12 mouse cellular contexts compared by ENCODE assay signal in the genomic region with DNA sequence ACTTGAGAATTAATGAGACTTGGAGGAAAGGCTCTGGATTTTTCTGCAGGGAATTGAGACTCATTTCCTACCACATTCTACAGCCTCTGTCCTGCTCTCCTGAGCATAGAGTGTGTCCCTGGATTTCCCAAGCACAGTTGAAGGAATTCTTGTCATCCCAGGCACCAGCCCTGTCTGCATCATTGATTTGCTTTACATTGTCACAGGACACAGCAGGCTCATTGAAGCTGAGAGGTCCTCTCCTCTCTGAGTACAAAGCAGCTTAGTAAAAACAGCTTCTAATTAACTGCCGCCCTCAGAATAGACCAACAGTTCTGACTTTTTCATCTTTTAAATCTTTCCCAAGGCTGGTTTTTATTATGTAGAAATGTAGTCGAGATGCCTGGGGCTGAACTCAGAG.
DNase-seq lines count a peak whose midpoint lies in the region; ATAC-seq lines count a peak whose summit lies in the region.
"Had no signal": no experiment of that assay in that cellular context is flagged by ENCODE, and none has a peak within 500 bp of the region (broad histone marks: within the 10 kb centered on the region; RNA-seq: fewer than 3 reads in every experiment).

No protein-coding gene starts in this region.

- no peak overlapping the region for H3K27ac ChIP-seq in hindbrain, embryonic 16.5 days (ENCODE audit: low read depth, low read length)
- H3K27ac ChIP-seq in hindbrain, embryonic 12.5 days, result no peak overlapping the region
- peak overlapping the region; percentile 75 for H3K27ac ChIP-seq in limb, embryonic 10.5 days
- H3K27ac ChIP-seq: liver, embryonic 15.5 days had no signal

- H3K9me3 ChIP-seq in hindbrain, embryonic 16.5 days (ENCODE audit: control insufficient read depth, low read length), result no peaks in the 10 kb centered on the region
- no peaks in the 10 kb centered on the region for H3K9me3 ChIP-seq in hindbrain, embryonic 12.5 days (replicated peaks)
- H3K9me3 ChIP-seq in limb, embryonic 10.5 days (replicated peaks), result no peaks in the 10 kb centered on the region
- H3K9me3 ChIP-seq: liver, embryonic 15.5 days had no signal

- H3K4me1 ChIP-seq in hindbrain, embryonic 16.5 days (ENCODE audit: control insufficient read depth, insufficient read depth, low read depth, low read length), result peaks cover 2% of the 10 kb centered on the region; the same call in 1 of the 2 replicates
- peaks cover 4% of the 10 kb centered on the region for H3K4me1 ChIP-seq in hindbrain, embryonic 12.5 days
- H3K4me1 ChIP-seq in limb, embryonic 10.5 days, result peaks cover 29% of the 10 kb centered on the region
- H3K4me1 ChIP-seq: liver, embryonic 15.5 days had no signal

- H3K9ac ChIP-seq in hindbrain, embryonic 16.5 days (ENCODE audit: low read depth, low read length), result no peak overlapping the region
- no peak overlapping the region for H3K9ac ChIP-seq in hindbrain, embryonic 12.5 days
- H3K9ac ChIP-seq: liver, embryonic 15.5 days had no signal

- DNase-seq in embryo, embryonic 9.5 days (ENCODE audit: extremely low spot score), result peak; percentile 23
- no peak for DNase-seq in limb, embryonic 10.5 days (ENCODE audit: low spot score)
- DNase-seq in retina, embryonic 14.5 days (ENCODE audit: low spot score), result peak; percentile 35
- no peak for DNase-seq in T-cell, adult 2 months (ENCODE audit: low spot score)
- DNase-seq in spleen, adult 18-20 months, result no peak
- no peak for DNase-seq in urinary bladder, postnatal 4 days (ENCODE audit: low spot score in 2 of 2)
- DNase-seq: cerebellum, adult 9-10 months; kidney, adult 9 months had no signal

- H3K36me3 ChIP-seq in hindbrain, embryonic 16.5 days (ENCODE audit: control insufficient read depth, insufficient read depth, low read length), result no peaks in the 10 kb centered on the region
- H3K36me3 ChIP-seq in hindbrain, embryonic 12.5 days, result no peaks in the 10 kb centered on the region
- H3K36me3 ChIP-seq in limb, embryonic 10.5 days, result no peaks in the 10 kb centered on the region
- H3K36me3 ChIP-seq: liver, embryonic 15.5 days had no signal

- no peak overlapping the region for H3K4me3 ChIP-seq in hindbrain, embryonic 16.5 days (ENCODE audit: low read length)
- H3K4me3 ChIP-seq in hindbrain, embryonic 12.5 days, result no peak overlapping the region
- H3K4me3 ChIP-seq in limb, embryonic 10.5 days, result no peak overlapping the region; the same call in 1 of the 2 replicates
- H3K4me3 ChIP-seq: liver, embryonic 15.5 days had no signal

- no peaks in the 10 kb centered on the region for H3K27me3 ChIP-seq in hindbrain, embryonic 16.5 days (replicated peaks; ENCODE audit: control insufficient read depth, insufficient read depth, low read length)
- H3K27me3 ChIP-seq in hindbrain, embryonic 12.5 days, result no peaks in the 10 kb centered on the region
- H3K27me3 ChIP-seq in limb, embryonic 10.5 days (ENCODE audit: low read depth, poor library complexity, severe bottlenecking), result no peaks in the 10 kb centered on the region
- H3K27me3 ChIP-seq: liver, embryonic 15.5 days had no signal

- 0 out of 2 replicates have a peak, but pooled peaks have one; percentile 50 for ATAC-seq in hindbrain, embryonic 16.5 days
- no peak for ATAC-seq in hindbrain, embryonic 12.5 days (ENCODE audit: low FRiP score)
- ATAC-seq: CD4-positive, CD25-positive, alpha-beta regulatory T cell, adult 4 months had no signal

- H3K4me2 ChIP-seq in hindbrain, embryonic 16.5 days (ENCODE audit: low read length), result no peak overlapping the region
- H3K4me2 ChIP-seq in hindbrain, embryonic 12.5 days (replicated peaks), result no peak overlapping the region
- H3K4me2 ChIP-seq: liver, embryonic 15.5 days had no signal

- 8% methylated on average over 2 of the region's 2 CpGs for WGBS in hindbrain, embryonic 16.5 days
- 10% methylated on average over 2 of the region's 2 CpGs for WGBS in hindbrain, embryonic 12.5 days
- WGBS in limb, embryonic 10.5 days, result 31% methylated on average over 2 of the region's 2 CpGs

Comparison
In these comparisons a context has a peak if more than half of its experiments do, and no peak if none do; other contexts are left out.
1. DNase-seq: peak in embryo, embryonic 9.5 days (single experiment) and retina, embryonic 14.5 days (single experiment); none in limb, embryonic 10.5 days (single experiment), T-cell, adult 2 months (single experiment), spleen, adult 18-20 months (0 of 2) and urinary bladder, postnatal 4 days (0 of 2).